Mouse (Mus musculus) bone marrow, adult 2 months (tissue): ENCODE data around the gene Vps39.

Source experiments
- CTCF ChIP-seq: fragments of 200-500 bp; IDR thresholded peaks from 2 replicates; pipeline ENCODE4 v1.5.1; 2011; ENCODE audit warnings: low read length, control low read depth; ENCODE audit not compliant: control insufficient read depth, insufficient read depth
- POLR2A ChIP-seq: fragments of 200-500 bp; IDR thresholded peaks from 2 replicates; pipeline ENCODE4 v1.6.1; 2011; ENCODE audit warnings: low read depth, mild to moderate bottlenecking, control low read depth, low read length, borderline replicate concordance; ENCODE audit not compliant: control insufficient read depth

- TF ChIP-seq CTCF (no peak), POLR2A (no peak)
These were observed 71.7 kb downstream of the Vps39 start for GRCm38 (mm10) chr2:120281221-120281620.
